Mouse (Mus musculus) cerebellum, adult 2 months (tissue): Measurements from ENCODE around the gene Rabgap1. TPM values are rescaled to one million over a fixed set of nuclear protein-coding genes. Genes with fewer than 3 reads are reported as not detected.

Experiments used
- DNase-seq, 2 experiments: peaks; one replicate each; pipeline ENCODE4 v3.0.0; 2021
- H3K27ac ChIP-seq: fragments of 200-500 bp; 2 replicates; pipeline ENCODE4 v1.5.1; 2012; ENCODE audit warnings: low read length, control low read depth, inconsistent platforms; ENCODE audit not compliant: insufficient read depth
- H3K27me3 ChIP-seq: fragments of 200-500 bp; 2 replicates; pipeline ENCODE4 v1.6.1; 2012; ENCODE audit warnings: inconsistent platforms, mild to moderate bottlenecking, low read length, moderate library complexity; ENCODE audit not compliant: control insufficient read depth, insufficient read depth
- H3K4me1 ChIP-seq: fragments of 200-500 bp; 2 replicates; pipeline ENCODE4 v1.6.1; 2011; ENCODE audit warnings: low read length; ENCODE audit not compliant: control insufficient read depth, insufficient read depth
- H3K4me3 ChIP-seq: fragments of 200-500 bp; replicated peaks from 2 replicates; pipeline ENCODE3; 2011; ENCODE audit warnings: mild to moderate bottlenecking, low read depth, low read length, control low read depth; ENCODE audit not compliant: insufficient read depth
- CTCF ChIP-seq: fragments of 200-500 bp; IDR thresholded peaks from 2 replicates; pipeline ENCODE4 v1.5.1; 2011; ENCODE audit warnings: low read depth, mild to moderate bottlenecking, control low read depth, low read length, moderate library complexity, borderline replicate concordance; ENCODE audit not compliant: insufficient read depth
- POLR2A ChIP-seq: fragments of 200-500 bp; IDR thresholded peaks from 2 replicates; pipeline ENCODE4 v1.6.1; 2011; ENCODE audit warnings: low read length, control low read depth, borderline replicate concordance; ENCODE audit not compliant: insufficient read depth
- WGBS: fragments of 180-500 bp; shearing (Covaris S2); methylation state at CpG from one replicate; pipeline ENCODE4 v1.1.7; 2018; 5-methylcytosine and 5-hydroxymethylcytosine counted together
- polyA plus RNA-seq: library from polyadenylated mRNA; depleted of rRNA; stranded (reverse); fragments of >200 nt; gene quantifications from 2 replicates; pipeline ENCODE4 v1.2.3, GENCODE M21; 2012; rRNA removed

Rabgap1 gene
- polyA plus RNA-seq: 40.4 and 42.3 TPM in 2 replicates

- peak; percentile 95 for DNase-seq
- H3K4me1 ChIP-seq: no peaks in the 10 kb centered on the region
- peak within 1 kb of the TSS; percentile 80 for H3K27ac ChIP-seq
- no peaks in the 10 kb centered on the region for H3K27me3 ChIP-seq
- TF ChIP-seq CTCF (no peak), POLR2A (peak; percentile 84)
- under 1% methylated on average over 51 of the region's 51 CpGs for WGBS
- peak within 1 kb of the TSS; percentile 78 for H3K4me3 ChIP-seq
Measured at GRCm38 (mm10) chr2:37442611-37443591, at the start of gene Rabgap1, which contains the start of the genes Zbtb26 and Zbtb6. TSS of gene Rabgap1 (plus strand) at chr2:37443279. TSS of gene Zbtb26 (minus strand) at chr2:37443135. TSS of gene Zbtb6 (minus strand) at chr2:37443171.

- no peak for DNase-seq
- 32% methylated on average over 1 of the region's 1 CpGs for WGBS
- Histone ChIP-seq H3K27me3 (no peaks in the 10 kb centered on the region), H3K4me3 (no peak overlapping the region), H3K27ac (no peak overlapping the region), H3K4me1 (no peaks in the 10 kb centered on the region)
- TF ChIP-seq POLR2A: no peak
- no peak for TF ChIP-seq CTCF
Measured at GRCm38 (mm10) chr2:37395539-37395938, 47.5 kb upstream of the Rabgap1 start.

- Histone ChIP-seq H3K27ac (peak overlapping the region; percentile 85), H3K27me3 (no peaks in the 10 kb centered on the region), H3K4me3 (peak overlapping the region; percentile 85), H3K4me1 (no peaks in the 10 kb centered on the region; the same call in 1 of the 2 replicates)
- TF ChIP-seq CTCF (no peak), POLR2A (no peak)
- DNase-seq: no peak
- under 1% methylated on average over 3 of the region's 3 CpGs for WGBS
Measured at GRCm38 (mm10) chr2:37421903-37422302, 21.2 kb upstream of the Rabgap1 start.

- WGBS: under 1% methylated on average over 69 of the region's 75 CpGs
- H3K27me3 ChIP-seq: no peaks in the 10 kb centered on the region
- H3K4me1 ChIP-seq: no peaks in the 10 kb centered on the region; the same call in 1 of the 2 replicates
- peak; percentile 95 for TF ChIP-seq POLR2A
- no peak for TF ChIP-seq CTCF
- H3K27ac ChIP-seq: peak within 1 kb of the TSS; percentile 85
- DNase-seq: peak; percentile 95 to 98
- H3K4me3 ChIP-seq: peak within 1 kb of the TSS; percentile 85
Measured at GRCm38 (mm10) chr2:37422306-37423304, 20.5 kb upstream of the Rabgap1 start, which contains the start of gene Rc3h2. TSS of gene Rc3h2 (minus strand) at chr2:37422903.

- DNase-seq: peak in 1 of 2 experiments; percentile 11
- TF ChIP-seq POLR2A (no peak), CTCF (no peak)
- Histone ChIP-seq H3K27me3 (no peaks in the 10 kb centered on the region), H3K4me1 (no peaks in the 10 kb centered on the region; the same call in 1 of the 2 replicates), H3K4me3 (no peak overlapping the region), H3K27ac (no peak overlapping the region)
- WGBS: 43% methylated on average over 3 of the region's 3 CpGs
Measured at GRCm38 (mm10) chr2:37423671-37424070, 19.4 kb upstream of the Rabgap1 start.

- under 1% methylated on average over 38 of the region's 38 CpGs for whole genome bisulfite sequencing
- H3K4me1 ChIP-seq: no peaks in the 10 kb centered on the region
- TF ChIP-seq CTCF (no peak), POLR2A (peak; percentile 52; the same call in 1 of the 2 replicates)
- DNase-seq: peak; percentile 83 to 91
- peak overlapping the region; percentile 92 for H3K4me3 ChIP-seq
- H3K27me3 ChIP-seq: no peaks in the 10 kb centered on the region
- peak overlapping the region; percentile 84 for H3K27ac ChIP-seq
Measured at GRCm38 (mm10) chr2:37430593-37431464, 12.2 kb upstream of the Rabgap1 start.

GRCm38 (mm10) chr2:37431609-37432008 lies 11.5 kb upstream of the Rabgap1 start:
- Histone ChIP-seq H3K27me3 (no peaks in the 10 kb centered on the region), H3K4me3 (peak overlapping the region; percentile 92), H3K27ac (no peak overlapping the region), H3K4me1 (no peaks in the 10 kb centered on the region)
- DNase-seq: no peak
- TF ChIP-seq CTCF: no peak
- no peak for TF ChIP-seq POLR2A
- WGBS: 19% methylated on average over 7 of the region's 7 CpGs
